Mouse (Mus musculus) cerebellum, adult (tissue): ENCODE measurements around the gene Nup205.

Source experiments
- ATAC-seq: cut with Nextera tagmentation; 2 replicates; pipeline ENCODE4 v1.9.2; 2017; ENCODE audit warnings: mild to moderate bottlenecking, moderate library complexity, mixed read lengths; ENCODE audit not compliant: insufficient number of reproducible peaks, low FRiP score, low TSS enrichment

Gene Nup205

DNA sequence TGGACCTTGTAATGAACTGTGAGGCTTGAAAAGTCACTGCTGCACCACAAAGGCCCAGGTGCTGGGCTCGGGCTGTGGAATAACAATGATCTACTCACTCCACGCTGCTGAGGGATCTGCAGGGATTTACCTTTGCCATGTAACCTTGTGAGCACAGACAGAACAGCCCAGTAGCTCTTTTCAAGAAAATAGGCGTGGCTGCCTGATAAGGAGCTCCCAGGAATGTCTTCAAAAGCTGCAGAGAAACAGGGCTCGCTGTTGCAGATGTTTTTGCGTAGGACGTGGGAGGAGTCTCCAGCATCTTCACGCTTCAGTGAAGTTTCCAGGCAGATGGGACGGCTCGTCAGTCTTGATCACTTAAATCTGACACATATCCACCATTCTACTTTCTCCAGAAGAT is 66.8 kb downstream of the Nup205 start:
- no peak for ATAC-seq

DNA sequence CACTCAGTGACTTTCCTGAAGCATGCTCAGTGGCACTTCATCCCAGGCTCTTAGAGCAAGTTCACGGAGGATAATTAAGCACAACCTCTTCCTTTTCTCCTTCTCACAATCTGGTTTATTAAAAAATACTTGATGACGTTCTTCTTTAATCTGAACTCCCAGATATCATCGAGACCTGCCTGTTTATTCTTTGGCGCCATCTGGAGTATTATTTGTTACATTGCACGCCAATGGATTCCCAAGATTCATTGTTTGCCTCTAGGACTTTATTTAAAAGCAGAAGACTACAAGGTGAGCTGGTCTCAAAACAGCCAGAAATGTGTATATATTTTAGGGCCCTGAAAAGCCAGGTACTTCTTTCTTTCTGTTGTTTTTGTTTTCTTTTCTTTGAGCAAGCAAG is 67.9 kb downstream of the Nup205 start:
- ATAC-seq, result 0 out of 2 replicates have a peak, but pooled peaks have one; percentile 26

DNA sequence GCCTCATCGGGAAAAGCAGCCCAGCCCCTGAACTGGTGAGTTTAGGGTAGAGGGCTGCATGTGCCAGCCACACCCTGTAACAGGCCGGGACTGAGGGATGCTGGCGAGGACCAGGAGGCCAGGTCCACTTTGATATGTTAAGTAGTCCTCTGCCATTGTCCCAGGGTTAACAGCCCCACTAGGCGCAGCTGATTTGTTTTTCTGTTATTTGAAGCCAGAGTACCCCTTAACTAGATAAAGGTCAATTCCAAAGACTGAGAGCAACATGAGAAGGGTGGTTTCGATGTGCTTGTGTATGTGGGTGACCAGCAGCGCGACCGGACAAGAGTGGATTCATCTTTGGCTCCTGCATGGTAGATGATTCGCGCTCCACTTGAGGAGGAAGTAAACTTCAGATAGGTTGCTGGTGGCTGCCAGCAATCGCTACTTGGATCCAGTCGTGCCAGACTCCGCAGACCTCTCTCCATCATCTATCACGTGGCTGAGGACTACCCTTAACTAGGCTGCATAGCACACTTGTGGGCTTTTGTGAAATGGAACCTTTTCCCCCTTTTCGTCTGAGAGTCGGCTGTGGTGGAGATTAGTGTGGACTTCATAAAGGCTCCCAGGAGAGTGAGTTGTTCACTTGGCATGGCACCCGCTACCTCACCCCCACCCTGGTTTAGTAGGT is 74.7 kb downstream of the Nup205 start:
- 0 out of 2 replicates have a peak, but pooled peaks have one; percentile 1 for ATAC-seq

DNA sequence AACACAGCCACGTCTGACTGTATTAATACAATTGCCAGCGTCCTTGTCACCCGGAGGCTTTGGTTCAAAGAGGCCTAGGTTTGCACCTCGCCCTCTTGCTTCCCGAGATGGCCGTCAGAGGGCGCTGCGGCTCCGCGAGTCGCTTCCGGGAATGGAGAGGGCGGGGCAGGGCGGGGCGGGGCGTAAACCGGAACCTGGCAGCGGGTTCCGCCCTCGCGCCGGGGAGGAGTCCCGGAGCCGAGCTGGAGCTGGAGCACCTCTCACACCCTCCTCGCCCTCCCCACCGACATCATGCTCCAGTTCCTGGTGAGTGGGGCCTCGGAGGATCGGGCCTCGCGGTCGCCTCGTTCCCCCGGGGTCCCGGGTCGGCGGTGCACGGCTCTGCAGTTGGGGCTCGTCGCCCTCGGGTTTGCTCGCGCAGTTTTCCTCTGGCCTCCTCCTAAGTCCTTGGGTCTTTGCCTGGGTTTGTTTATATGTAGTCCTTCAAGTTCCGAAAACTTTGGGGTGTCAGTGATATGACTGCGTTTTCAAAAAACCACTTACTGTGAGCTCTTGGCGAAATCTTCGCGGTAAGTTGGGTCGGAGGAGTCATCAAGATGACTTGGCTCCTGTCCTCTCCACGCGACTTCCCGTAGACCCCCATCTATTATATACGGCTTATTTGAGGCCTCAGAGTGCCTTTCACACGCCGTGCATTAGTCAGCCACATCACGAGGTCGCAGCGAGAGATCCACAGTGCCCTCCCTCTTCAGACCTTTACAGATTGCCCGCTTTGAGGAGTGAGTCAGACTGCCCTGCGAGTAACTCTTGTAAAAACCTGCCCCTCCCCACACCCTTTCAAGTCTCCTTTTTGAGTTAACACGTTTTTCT is 75.5 kb downstream of the Nup205 start:
- peak; percentile 87 for ATAC-seq

DNA sequence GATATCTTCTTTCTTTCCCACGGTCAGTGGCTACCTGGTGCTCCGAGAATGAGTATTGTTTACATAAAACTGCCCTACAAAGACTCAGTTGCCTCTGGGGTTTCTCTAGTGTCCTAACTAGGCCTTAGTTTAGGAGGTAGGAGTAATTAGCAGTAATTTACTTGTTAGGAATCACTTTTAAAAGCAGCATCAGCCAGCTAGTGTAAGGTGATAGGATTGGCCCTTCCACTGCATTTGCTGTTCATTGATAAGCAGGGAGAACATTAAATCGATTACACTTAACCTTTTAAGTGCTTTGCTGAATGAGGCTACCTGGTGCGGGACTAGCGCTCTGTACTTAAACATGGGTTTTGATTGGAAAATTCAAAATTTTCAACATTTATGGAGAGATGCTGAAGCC is 76.3 kb downstream of the Nup205 start:
- no peak for ATAC-seq

DNA sequence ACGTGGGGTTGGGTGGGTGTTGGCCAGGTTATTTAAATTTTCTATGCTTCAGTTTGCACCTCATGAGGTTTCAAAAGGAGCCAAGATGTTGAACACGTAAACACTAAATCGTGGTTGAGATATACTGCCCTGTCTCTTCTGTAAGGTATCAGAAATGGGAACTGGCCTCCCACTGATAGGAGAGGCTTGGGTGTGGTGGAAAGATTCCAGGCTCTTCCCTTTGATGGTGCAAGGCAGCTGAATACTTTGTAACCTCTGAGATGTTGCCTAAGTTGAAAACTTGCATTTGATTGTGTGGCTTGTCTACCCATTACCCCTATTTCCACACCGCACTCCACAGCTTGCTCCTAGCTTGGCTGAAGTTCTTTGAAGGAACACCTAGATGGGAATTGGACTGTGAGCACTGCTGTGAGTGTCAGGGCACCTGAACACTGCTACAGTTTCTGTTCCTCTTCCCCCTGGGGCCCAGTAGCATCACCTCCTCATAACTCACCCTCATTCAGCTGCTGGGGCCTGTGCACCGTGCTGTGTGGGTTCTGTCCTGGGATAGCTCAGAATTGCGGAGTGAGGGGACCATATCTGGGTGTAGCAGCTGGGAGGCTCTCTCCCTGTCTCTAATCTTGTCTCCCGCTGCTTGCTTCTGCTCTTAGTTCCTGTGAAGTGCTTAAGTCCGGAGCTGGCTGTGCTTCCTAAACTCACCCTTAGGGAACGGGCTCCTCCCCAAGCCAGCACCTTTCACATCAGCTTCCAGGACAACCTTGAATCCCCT is 77.1 kb downstream of the Nup205 start:
- no peak for ATAC-seq

DNA sequence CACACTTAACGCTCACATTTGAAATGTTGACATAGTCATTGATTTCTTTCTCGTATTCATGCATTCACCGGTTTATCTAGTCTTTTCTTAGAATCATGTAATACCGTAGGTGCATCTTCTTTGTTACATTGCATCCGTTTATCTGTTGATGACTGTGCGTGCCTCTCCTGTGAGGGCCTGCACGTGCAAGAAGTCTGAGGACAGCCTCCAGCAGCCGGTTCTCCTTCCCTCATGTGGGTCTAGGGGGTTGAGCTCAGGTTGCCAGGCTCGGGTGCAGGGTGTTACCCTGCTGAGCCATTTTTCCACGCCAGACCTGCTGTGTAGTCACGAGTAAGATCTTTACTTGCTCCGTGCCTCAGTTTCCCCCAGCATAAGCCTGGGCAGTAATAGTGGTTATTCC is 77.8 kb downstream of the Nup205 start:
- ATAC-seq, result no peak

DNA sequence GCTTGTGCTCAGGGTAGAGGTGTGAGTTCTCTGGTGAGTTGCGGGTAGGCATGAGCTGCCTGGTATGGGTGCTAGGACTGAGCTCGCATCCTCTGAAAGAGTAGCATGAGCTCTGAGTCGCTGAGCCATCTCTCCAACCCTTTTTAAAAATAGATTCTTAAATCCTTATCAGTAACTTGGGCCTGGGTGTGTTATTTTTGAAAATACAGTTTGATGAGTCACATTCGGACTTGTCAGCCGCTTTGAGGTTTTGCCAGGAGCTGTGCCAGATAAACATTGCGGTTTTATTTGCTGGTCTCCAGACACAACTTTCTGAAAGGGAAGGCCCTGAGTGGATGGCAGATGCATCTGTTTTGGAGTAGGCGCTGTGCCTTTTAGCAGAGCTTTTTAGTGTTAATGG is 79.5 kb downstream of the Nup205 start:
- no peak for ATAC-seq

DNA sequence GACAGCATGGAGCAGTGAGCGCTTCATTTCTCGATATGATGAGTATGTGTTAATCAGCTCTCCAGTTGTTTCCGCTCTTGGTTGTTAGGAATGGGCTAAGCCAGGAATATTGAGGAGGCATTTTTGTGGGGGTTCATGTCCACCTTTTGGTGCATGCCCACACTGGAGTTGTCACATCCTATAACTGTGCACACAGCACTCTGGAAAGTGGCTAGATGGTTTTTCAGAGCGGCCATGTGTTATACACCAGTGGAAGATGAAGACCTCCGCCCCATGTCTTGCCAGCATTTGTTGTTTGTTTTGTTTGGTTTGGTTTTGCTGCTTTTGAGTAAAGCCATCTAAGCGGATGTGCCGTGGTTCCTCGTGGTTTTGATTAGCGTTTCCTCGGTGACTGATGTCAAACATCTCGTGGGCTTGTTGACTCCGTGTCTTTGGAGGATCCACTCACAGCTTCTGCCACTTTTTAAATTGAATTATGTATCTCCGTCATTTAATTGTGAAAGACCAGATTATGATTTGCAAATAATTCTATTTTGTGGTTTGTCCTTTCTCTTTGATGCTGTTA is 80.5 kb downstream of the Nup205 start:
- no peak for ATAC-seq

DNA sequence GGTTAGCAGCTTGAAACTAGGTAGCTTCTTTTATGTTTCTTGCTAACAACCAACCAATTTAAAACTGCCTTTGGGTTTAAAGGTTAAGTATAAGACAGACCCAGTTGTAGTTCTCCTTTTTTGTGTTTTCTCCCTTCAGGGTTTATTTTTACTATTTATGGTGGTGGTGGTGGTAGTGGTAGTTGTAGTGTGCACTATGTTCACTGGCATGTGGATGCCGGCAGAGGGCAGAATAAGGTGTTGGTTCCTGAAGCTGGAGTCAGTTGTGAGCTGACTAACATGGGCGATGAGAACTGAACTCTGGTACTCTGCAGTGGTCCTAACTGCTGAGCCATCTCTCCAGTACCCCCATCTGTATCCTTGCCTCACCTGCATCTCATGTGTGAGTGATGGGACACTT is 81.7 kb downstream of the Nup205 start:
- ATAC-seq, result no peak

DNA sequence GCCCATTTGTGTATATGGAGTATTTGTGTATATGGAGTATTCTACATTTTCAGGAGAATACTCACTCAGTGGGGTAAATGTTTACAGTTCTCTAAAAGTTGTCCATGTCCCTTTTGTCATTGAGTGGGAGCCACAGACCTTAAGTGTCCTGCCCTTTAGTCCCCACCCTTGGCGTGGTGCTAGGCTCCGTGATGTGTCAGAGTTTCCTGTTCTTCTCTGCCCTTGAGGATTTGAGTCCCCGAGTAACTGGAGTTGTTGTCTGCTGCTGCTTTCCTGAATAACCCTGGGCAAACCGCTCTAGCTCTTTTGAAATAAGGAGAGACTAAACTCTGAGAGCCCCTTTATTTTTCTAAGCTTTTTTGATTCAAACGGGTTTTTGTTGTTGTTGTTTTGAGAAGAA is 82.3 kb downstream of the Nup205 start:
- no peak for ATAC-seq

DNA sequence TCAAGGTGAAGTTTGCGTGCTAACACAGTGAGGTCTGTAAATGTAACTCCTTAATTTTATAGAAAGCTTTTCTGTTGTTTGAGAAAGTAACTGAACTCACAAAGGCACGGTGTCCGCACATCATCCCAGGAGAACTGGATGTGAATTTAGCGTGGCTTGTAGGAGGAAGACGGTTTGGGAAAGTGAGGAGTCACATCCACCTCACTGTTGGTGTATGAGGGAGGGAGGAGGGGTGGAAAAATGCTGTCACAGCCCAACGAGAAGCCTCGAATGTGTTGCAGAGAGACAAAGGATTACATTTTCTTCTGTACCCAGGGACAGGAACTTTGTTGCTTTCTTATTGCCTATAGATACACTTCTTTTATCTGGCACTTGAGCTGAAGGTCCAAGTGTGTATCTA is 83.3 kb downstream of the Nup205 start:
- ATAC-seq, result no peak

DNA sequence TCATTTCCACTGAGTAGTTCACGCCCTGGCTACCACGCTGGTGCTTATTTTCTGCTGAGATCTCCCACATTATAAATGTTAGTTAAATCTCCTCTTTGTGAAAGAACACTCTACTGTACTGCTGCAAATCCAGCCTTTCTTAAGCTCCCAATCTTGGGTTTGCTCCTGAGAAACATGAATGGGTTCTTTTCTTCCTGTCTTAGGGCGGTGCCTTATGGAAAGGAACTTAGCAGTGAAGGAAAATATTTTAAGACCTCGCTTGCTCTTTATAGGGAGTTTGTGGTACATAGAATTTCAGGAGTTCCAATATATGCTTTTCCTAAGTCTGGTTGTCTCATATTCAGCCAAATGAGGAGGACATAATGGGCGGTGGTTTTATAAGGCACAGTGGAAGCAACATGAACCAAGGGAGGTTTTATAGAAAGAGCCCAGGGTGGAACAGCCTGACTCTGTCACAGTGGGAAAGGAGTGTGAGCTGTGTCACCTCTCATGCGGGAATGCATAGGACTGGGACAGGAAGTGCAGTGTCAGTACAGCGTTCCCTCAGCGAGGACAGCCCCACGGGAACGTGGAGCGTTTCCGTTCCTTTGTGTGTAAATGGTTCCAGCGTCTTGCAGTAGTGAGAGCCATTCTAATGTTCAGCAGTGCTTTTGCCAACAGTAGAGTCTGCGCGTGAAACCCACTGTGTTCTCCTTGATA is 88.5 kb downstream of the Nup205 start:
- no peak for ATAC-seq

DNA sequence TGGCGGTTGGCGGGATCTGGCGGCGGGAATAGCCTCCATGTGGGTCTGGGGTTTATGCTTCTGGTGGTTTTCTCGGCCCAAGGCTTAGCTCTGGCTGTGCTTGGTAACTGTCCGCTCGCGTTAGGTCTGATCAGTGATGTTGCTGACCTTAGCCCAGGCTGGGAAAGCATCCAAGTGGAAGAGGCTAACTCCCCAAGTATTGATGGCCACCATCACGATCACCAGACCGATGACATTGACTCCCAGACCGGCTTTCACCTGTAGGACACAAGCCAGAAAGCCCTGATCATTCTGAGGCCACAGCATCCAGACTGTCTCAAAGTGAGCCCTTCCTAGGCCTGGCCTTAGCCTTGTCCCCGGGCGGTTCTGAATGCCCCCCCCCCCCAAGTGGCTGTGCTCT is 91.5 kb downstream of the Nup205 start:
- no peak for ATAC-seq

DNA sequence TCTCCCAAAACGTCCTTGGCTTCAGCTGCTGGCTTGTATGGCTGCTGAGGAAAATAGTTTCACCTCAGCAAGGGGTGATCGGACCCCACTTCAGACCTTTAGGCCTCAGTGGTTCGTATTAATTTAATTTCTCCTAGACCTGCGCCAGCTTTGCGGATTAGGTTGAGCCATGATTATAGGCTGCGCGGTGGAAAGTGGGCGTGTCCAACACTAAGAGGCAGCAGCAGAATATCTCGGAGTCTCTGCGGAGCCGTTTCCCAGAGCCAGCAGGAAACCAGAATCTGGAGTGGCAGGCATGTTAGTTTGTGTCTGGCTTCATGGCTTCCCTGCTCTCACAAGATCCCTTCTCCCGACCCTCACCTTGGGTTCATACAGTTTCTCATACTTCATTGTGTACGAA is 92.4 kb downstream of the Nup205 start:
- ATAC-seq, result no peak

DNA sequence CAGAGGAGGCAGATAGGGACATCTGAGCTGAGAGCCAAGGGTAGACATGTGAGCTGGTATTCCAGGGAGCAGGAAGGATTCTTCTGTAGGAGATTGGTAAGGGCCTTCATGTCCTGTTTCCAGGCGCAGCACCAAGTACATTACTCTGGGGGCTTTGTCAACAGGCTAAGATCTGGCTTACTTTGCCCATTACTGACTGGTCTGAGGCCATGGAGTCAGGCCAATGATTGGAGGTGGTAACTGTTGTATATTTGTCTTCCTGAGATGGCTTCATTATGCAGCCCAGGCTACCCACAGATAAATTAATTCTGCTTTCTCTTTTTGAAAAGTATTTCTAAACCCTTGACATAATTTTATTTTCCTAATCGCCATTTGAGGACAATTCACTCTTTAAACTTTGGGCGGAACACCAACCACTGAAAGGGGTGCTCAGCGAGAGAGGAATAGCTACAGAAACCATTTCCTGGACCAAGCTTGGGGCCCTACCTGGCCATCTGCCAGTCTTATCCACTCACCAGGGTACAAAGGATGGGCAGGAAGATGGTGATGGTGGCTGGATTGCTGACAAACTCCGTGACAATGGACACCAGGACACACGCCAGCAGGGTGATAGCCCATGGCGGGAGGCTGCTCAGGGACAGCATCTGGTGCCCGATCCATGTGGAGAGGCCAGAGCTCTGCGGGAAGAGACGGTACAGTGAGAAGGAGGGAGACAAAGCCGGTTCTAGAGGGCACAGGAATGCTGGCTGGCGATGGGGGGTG is 94.1 kb downstream of the Nup205 start:
- ATAC-seq, result peak; percentile 33; the same call in 1 of the 2 replicates

DNA sequence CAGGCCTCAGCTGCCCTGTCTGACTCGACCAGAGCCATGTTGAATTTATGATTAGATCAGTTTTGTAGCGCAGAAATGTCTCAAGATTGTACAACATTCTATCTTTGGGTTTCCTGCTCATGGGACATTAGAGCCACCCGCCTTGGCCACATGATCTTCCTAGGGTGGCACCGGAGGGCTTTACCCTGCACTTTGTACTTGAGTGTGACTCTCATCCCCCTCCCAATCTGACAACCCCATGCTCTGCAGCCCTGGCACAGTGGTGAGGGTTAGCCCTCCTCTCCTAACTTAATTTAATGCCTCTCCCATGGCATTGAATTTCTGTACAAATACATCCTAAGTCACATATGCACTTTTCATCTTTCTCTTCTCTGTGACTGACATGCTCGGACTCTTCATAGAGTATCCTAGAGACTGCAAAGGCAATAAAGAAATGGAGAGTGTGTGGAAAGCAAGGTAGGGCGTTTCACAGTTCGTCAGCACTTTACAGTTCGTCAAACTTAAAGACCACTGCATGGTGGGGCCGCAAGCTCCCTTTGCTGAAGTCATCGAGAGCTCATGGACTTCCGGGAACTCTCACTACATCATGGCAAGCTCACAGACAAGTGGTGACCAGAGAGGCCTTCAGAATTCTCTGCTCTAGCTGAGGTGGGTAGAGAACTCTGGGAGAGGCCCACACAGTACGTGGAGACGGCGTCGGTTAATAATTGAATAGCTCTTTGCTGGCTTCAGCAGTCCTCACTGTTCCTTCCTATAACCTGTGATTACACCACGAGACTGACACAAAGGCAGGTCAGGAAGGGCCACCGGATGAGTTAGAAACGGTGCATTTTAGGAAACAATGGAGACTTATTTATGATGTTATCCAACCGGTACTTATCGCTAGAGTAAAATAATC is 94.9 kb downstream of the Nup205 start:
- ATAC-seq, result no peak

DNA sequence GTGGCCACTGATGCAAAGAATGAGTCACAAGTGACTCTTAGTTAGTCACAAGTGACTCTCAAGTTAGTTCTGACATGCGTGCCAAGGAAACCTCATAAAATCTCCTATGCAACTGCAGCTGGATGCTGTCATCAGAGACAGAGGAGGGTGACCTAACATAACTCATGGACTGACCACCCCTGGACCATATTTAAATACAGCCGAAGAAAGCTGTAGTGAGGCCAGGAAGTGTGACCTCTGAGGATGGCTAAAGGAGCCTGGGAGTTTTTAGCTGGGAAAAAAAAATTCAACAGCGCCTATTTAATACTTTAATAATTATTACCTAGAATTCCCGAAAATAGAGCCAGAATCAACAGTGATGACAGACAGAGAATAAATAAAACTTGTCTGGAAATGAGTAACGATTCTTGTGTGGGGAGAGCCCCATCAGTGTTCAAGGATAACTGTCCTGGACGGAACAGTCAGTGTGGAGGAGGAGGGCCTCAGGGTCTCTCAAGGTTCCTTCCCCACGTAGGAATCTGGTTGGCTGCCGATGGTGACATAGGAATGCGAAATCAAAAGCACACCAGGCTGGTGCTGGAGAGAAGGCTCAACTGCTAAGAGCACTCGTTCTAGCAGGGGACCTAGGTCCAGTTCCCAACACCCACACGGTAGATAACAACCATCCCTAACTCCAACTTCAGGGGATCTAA is 96.3 kb downstream of the Nup205 start:
- no peak for ATAC-seq
